Mouse (Mus musculus) limb, embryonic 14.5 days (tissue): Measurements from ENCODE around the gene Fabp7. TPM values are rescaled to one million over a fixed set of nuclear protein-coding genes. Genes with fewer than 3 reads are reported as not detected.

Experiments
- ATAC-seq: fragments of 200-750 bp; cut with Nextera tagmentation; 2 replicates; pipeline ENCODE4 v1.8.0; 2017; ENCODE audit warnings: low read depth, moderate number of reproducible peaks, moderate TSS enrichment; ENCODE audit not compliant: low FRiP score
- DNase-seq: peaks from one replicate; pipeline ENCODE4 v3.0.0-alpha.2; 2015; ENCODE audit warnings: low spot score
- H3K27ac ChIP-seq: fragments of 300-500 bp; sonication (generic); replicated peaks from 2 replicates; pipeline ENCODE4 v1.5.1; 2014; ENCODE audit warnings: low read depth, mild to moderate bottlenecking, low read length, moderate library complexity, mixed read lengths
- H3K27me3 ChIP-seq: fragments of 300-500 bp; sonication (generic); 2 replicates; pipeline ENCODE4 v1.6.1; 2014; ENCODE audit warnings: low read length, mixed read lengths; ENCODE audit not compliant: control insufficient read depth, insufficient read depth
- H3K36me3 ChIP-seq: fragments of 300-500 bp; sonication (generic); 2 replicates; pipeline ENCODE4 v1.6.1; 2014; ENCODE audit warnings: mild to moderate bottlenecking, low read length, moderate library complexity, mixed read lengths; ENCODE audit not compliant: control insufficient read depth, insufficient read depth
- H3K4me1 ChIP-seq: fragments of 300-500 bp; sonication (generic); 2 replicates; pipeline ENCODE4 v1.6.1; 2014; ENCODE audit warnings: antibody characterized with exemption, low read length, mixed read lengths; ENCODE audit not compliant: control insufficient read depth, insufficient read depth
- H3K4me2 ChIP-seq: fragments of 300-500 bp; sonication (generic); replicated peaks from 2 replicates; pipeline ENCODE4 v1.6.1; 2014; ENCODE audit warnings: low read depth, mild to moderate bottlenecking, low read length, moderate library complexity; ENCODE audit not compliant: severe bottlenecking
- H3K4me3 ChIP-seq: fragments of 300-500 bp; sonication (generic); replicated peaks from 2 replicates; pipeline ENCODE4 v1.5.1; 2014; ENCODE audit warnings: low read length
- H3K9ac ChIP-seq: fragments of 300-500 bp; sonication (generic); 2 replicates; pipeline ENCODE4 v1.6.1; 2014; ENCODE audit warnings: mild to moderate bottlenecking, low read depth, low read length, moderate library complexity; ENCODE audit not compliant: severe bottlenecking
- H3K9me3 ChIP-seq: fragments of 300-500 bp; sonication (generic); 2 replicates; pipeline ENCODE4 v1.6.1; 2016; ENCODE audit warnings: low read length; ENCODE audit not compliant: control insufficient read depth
- POLR2A ChIP-seq: fragments of 200-500 bp; IDR thresholded peaks from 2 replicates; pipeline ENCODE4 v1.8.0; 2012; ENCODE audit warnings: inconsistent platforms, mild to moderate bottlenecking, moderate library complexity, borderline replicate concordance; ENCODE audit not compliant: insufficient read depth, insufficient read length; ENCODE audit errors: extremely low read depth
- WGBS: fragments of 180-500 bp; shearing (Covaris S2); extraction: QIAGEN DNeasy Blood & Tissue Kit; methylation state at CpG from one replicate; pipeline ENCODE4 v1.1.7; 2014; 5-methylcytosine and 5-hydroxymethylcytosine counted together
- polyA plus RNA-seq, 2 experiments: library from polyadenylated mRNA; depleted of rRNA in 1 of 2; stranded (reverse) in 1 of 2; unstranded in 1 of 2; fragments of >200 nt; fragmentation: Nextera tagmentation in 1 of 2; extraction: Ambion mirVana in 1 of 2; gene quantifications; 2 replicates each; pipeline versions ENCODE4 v1.2.1 to v1.2.3; 2012 to 2014

The Fabp7 gene
- polyA plus RNA-seq, 2 experiments = 10.1 to 10.2 TPM

- no peak overlapping the region for H3K4me3 ChIP-seq
- WGBS = 62% methylated on average over 2 of the region's 2 CpGs
- no peak for DNase-seq
- no peak for ATAC-seq
- H3K27ac ChIP-seq = no peak overlapping the region
- no peaks in the 10 kb centered on the region for H3K36me3 ChIP-seq
- H3K9ac ChIP-seq = no peak overlapping the region
- H3K4me2 ChIP-seq = no peak overlapping the region
- H3K4me1 ChIP-seq = no peaks in the 10 kb centered on the region
- no peak for TF ChIP-seq POLR2A
- H3K9me3 ChIP-seq = no peaks in the 10 kb centered on the region
- no peaks in the 10 kb centered on the region for H3K27me3 ChIP-seq
Observed at GRCm38 (mm10) chr10:57744128-57744765, 40.4 kb upstream of the Fabp7 start.

GRCm38 (mm10) chr10:57745452-57745851 lies 39.2 kb upstream of the Fabp7 start:
- Histone ChIP-seq H3K4me3 (no peak overlapping the region), H3K4me2 (no peak overlapping the region), H3K27me3 (no peaks in the 10 kb centered on the region), H3K27ac (no peak overlapping the region), H3K36me3 (no peaks in the 10 kb centered on the region), H3K9me3 (no peaks in the 10 kb centered on the region), H3K9ac (no peak overlapping the region), H3K4me1 (no peaks in the 10 kb centered on the region)
- TF ChIP-seq POLR2A = no peak
- ATAC-seq (no peak), DNase-seq (no peak)

GRCm38 (mm10) chr10:57747127-57747526 lies 37.6 kb upstream of the Fabp7 start:
- no peak overlapping the region for H3K9ac ChIP-seq
- ATAC-seq (no peak), DNase-seq (no peak)
- TF ChIP-seq POLR2A = no peak
- H3K36me3 ChIP-seq = no peaks in the 10 kb centered on the region
- H3K27me3 ChIP-seq = no peaks in the 10 kb centered on the region
- no peak overlapping the region for H3K4me2 ChIP-seq
- no peaks in the 10 kb centered on the region for H3K9me3 ChIP-seq
- no peak overlapping the region for H3K4me3 ChIP-seq
- no peak overlapping the region for H3K27ac ChIP-seq
- no peaks in the 10 kb centered on the region for H3K4me1 ChIP-seq

DNA sequence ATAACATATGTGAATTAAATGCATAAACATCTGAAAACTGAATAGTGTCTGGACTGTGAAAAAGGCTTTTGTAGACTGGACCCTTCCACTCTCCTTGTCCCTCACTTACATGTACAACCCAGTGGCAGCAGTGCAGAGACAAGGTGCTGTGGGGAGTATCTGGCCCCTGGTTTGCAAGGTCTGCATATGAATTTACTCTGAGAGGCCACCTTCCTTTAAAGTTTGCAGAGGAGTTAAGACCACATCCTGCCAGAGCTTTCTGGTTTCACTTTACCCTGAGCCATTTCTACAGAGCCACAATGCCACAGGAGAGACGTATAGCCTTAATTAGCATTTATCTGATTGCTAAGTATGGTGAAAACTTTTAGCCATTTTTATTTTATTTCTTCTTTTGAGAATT lies 31.3 kb upstream of the Fabp7 start:
- H3K27me3 ChIP-seq = no peaks in the 10 kb centered on the region
- no peaks in the 10 kb centered on the region for H3K36me3 ChIP-seq
- H3K9me3 ChIP-seq = no peaks in the 10 kb centered on the region
- H3K4me1 ChIP-seq = no peaks in the 10 kb centered on the region
- H3K4me2 ChIP-seq = no peak overlapping the region
- ATAC-seq (no peak), DNase-seq (no peak)
- WGBS = 62% methylated on average over 1 of the region's 1 CpGs
- no peak overlapping the region for H3K4me3 ChIP-seq
- H3K9ac ChIP-seq = no peak overlapping the region
- no peak for TF ChIP-seq POLR2A
- no peak overlapping the region for H3K27ac ChIP-seq

GRCm38 (mm10) chr10:57755201-57755736 lies 29.4 kb upstream of the Fabp7 start:
- H3K27ac ChIP-seq = no peak overlapping the region
- no peak overlapping the region for H3K4me2 ChIP-seq
- no peak for DNase-seq
- no peak for ATAC-seq
- H3K36me3 ChIP-seq = no peaks in the 10 kb centered on the region
- no peaks in the 10 kb centered on the region for H3K9me3 ChIP-seq
- H3K27me3 ChIP-seq = no peaks in the 10 kb centered on the region
- 89% methylated on average over 2 of the region's 2 CpGs for WGBS
- no peak for TF ChIP-seq POLR2A
- H3K9ac ChIP-seq = no peak overlapping the region
- H3K4me1 ChIP-seq = no peaks in the 10 kb centered on the region
- no peak overlapping the region for H3K4me3 ChIP-seq
